Mouse (Mus musculus): ENCODE measurements around the gene Lrch1.

- TF ChIP-seq SRF (IDR thresholded peaks at IDR 0.05; ENCODE audit: control insufficient read depth, insufficient read length, low read depth) (no peak), POLR2A (IDR thresholded peaks at IDR 0.05; ENCODE audit: insufficient read length, low read depth) (no peak), TCF12 (IDR thresholded peaks at IDR 0.05; ENCODE audit: insufficient read depth, poor library complexity, severe bottlenecking) (no peak), MYOG (IDR thresholded peaks at IDR 0.05; ENCODE audit: control insufficient read depth in 1 of 3, insufficient read depth in 1 of 3, insufficient read length in 2 of 3, low read depth in 2 of 3) (no peak), USF1 (IDR thresholded peaks at IDR 0.05; ENCODE audit: low read depth) (no peak), CEBPB (IDR thresholded peaks at IDR 0.05; ENCODE audit: insufficient read depth, poor library complexity, severe bottlenecking) (no peak)
Observed at GRCm38 (mm10) chr14:74938896-74939295, 8.8 kb downstream of the Lrch1 start.
